Mouse (Mus musculus): ENCODE data around the gene Actbl2. TPM values are rescaled to one million over a fixed set of nuclear protein-coding genes. Genes with fewer than 3 reads are reported as not detected.
A peak's percentile ranks its signal among the peaks of the same experiment; 100 is the strongest.

Actbl2 gene
- polyA plus RNA-seq (2015; fragmentation: Nextera tagmentation; extraction: Ambion mirVana): not detected in 2 replicates

- no peaks in the 10 kb centered on the region for H3K27me3 ChIP-seq (replicated peaks; ENCODE audit: control insufficient read depth, insufficient read depth, low read length)
- ATAC-seq: no peak
Observed at GRCm38 (mm10) chr13:111254713-111255112, at the start of gene Actbl2. Gene Actbl2 (plus strand): TSS chr13:111255013.

GRCm38 (mm10) chr13:111210649-111211378 lies 44.0 kb upstream of the Actbl2 start:
- ATAC-seq: no peak
- Histone ChIP-seq H3K36me3 (ENCODE audit: control insufficient read depth, insufficient read depth) (no peaks in the 10 kb centered on the region), H3K4me2 (ENCODE audit: low read length) (no peak overlapping the region), H3K9me3 (ENCODE audit: control insufficient read depth, low read length) (no peaks in the 10 kb centered on the region), H3K27ac (ENCODE audit: low read length) (no peak overlapping the region), H3K9ac (replicated peaks; ENCODE audit: low read depth, low read length) (no peak overlapping the region), H3K4me1 (replicated peaks; ENCODE audit: control insufficient read depth, insufficient read depth, low read length) (no peaks in the 10 kb centered on the region), H3K27me3 (replicated peaks; ENCODE audit: control insufficient read depth, insufficient read depth, low read length) (no peaks in the 10 kb centered on the region), H3K4me3 (replicated peaks; ENCODE audit: low read length) (no peak overlapping the region)
- 63% methylated on average over 8 of the region's 8 CpGs for WGBS

More at GRCm38 (mm10) chr13:111254713-111255112, at the start of gene Actbl2:
- 83% methylated on average over 5 of the region's 5 CpGs for WGBS
- H3K4me3 ChIP-seq (replicated peaks; ENCODE audit: low read length): no peak within 1 kb of the TSS
- H3K27ac ChIP-seq (ENCODE audit: low read length): no peak within 1 kb of the TSS
- no peak within 1 kb of the TSS for H3K4me2 ChIP-seq (ENCODE audit: low read length)
- H3K36me3 ChIP-seq (ENCODE audit: control insufficient read depth, insufficient read depth): no peaks in the 10 kb centered on the region
- no peak within 1 kb of the TSS for H3K9ac ChIP-seq (replicated peaks; ENCODE audit: low read depth, low read length)
- H3K4me1 ChIP-seq (replicated peaks; ENCODE audit: control insufficient read depth, insufficient read depth, low read length): no peaks in the 10 kb centered on the region
- no peaks in the 10 kb centered on the region for H3K9me3 ChIP-seq (ENCODE audit: control insufficient read depth, low read length)

- Histone ChIP-seq H3K27me3 (replicated peaks; ENCODE audit: control insufficient read depth, insufficient read depth, low read length) (no peaks in the 10 kb centered on the region), H3K9me3 (ENCODE audit: control insufficient read depth, low read length) (no peaks in the 10 kb centered on the region), H3K4me3 (replicated peaks; ENCODE audit: low read length) (no peak overlapping the region), H3K9ac (replicated peaks; ENCODE audit: low read depth, low read length) (no peak overlapping the region), H3K36me3 (ENCODE audit: control insufficient read depth, insufficient read depth) (no peaks in the 10 kb centered on the region), H3K27ac (ENCODE audit: low read length) (no peak overlapping the region), H3K4me1 (replicated peaks; ENCODE audit: control insufficient read depth, insufficient read depth, low read length) (peaks cover 6% of the 10 kb centered on the region; the same call in 1 of the 2 replicates), H3K4me2 (ENCODE audit: low read length) (no peak overlapping the region)
- no peak for ATAC-seq
- 37% methylated on average over 5 of the region's 5 CpGs for WGBS
Observed at GRCm38 (mm10) chr13:111228768-111229167, 26.0 kb upstream of the Actbl2 start.

- H3K36me3 ChIP-seq (ENCODE audit: control insufficient read depth, insufficient read depth): no peaks in the 10 kb centered on the region
- ATAC-seq: no peak
- no peak overlapping the region for H3K9ac ChIP-seq (replicated peaks; ENCODE audit: low read depth, low read length)
- 68% methylated on average over 6 of the region's 6 CpGs for WGBS
- H3K27me3 ChIP-seq (replicated peaks; ENCODE audit: control insufficient read depth, insufficient read depth, low read length): no peaks in the 10 kb centered on the region
- peaks cover 6% of the 10 kb centered on the region; the same call in 1 of the 2 replicates for H3K4me1 ChIP-seq (replicated peaks; ENCODE audit: control insufficient read depth, insufficient read depth, low read length)
- no peak overlapping the region for H3K4me3 ChIP-seq (replicated peaks; ENCODE audit: low read length)
- H3K9me3 ChIP-seq (ENCODE audit: control insufficient read depth, low read length): no peaks in the 10 kb centered on the region
- H3K4me2 ChIP-seq (ENCODE audit: low read length): no peak overlapping the region
- H3K27ac ChIP-seq (ENCODE audit: low read length): no peak overlapping the region
Observed at GRCm38 (mm10) chr13:111229541-111229940, 25.3 kb upstream of the Actbl2 start.

- H3K27ac ChIP-seq (ENCODE audit: low read length): no peak overlapping the region
- H3K9me3 ChIP-seq (ENCODE audit: control insufficient read depth, low read length): no peaks in the 10 kb centered on the region
- H3K36me3 ChIP-seq (ENCODE audit: control insufficient read depth, insufficient read depth): no peaks in the 10 kb centered on the region
- H3K4me2 ChIP-seq (ENCODE audit: low read length): no peak overlapping the region
- peak; percentile 69 for ATAC-seq
- peaks cover 17% of the 10 kb centered on the region for H3K4me1 ChIP-seq (replicated peaks; ENCODE audit: control insufficient read depth, insufficient read depth, low read length)
- no peaks in the 10 kb centered on the region for H3K27me3 ChIP-seq (replicated peaks; ENCODE audit: control insufficient read depth, insufficient read depth, low read length)
- H3K9ac ChIP-seq (replicated peaks; ENCODE audit: low read depth, low read length): no peak overlapping the region
- 35% methylated on average over 7 of the region's 7 CpGs for WGBS
- no peak overlapping the region for H3K4me3 ChIP-seq (replicated peaks; ENCODE audit: low read length)
Observed at GRCm38 (mm10) chr13:111232416-111232815, 22.4 kb upstream of the Actbl2 start.

- Histone ChIP-seq H3K4me3 (replicated peaks; ENCODE audit: low read length) (no peak overlapping the region), H3K9me3 (ENCODE audit: control insufficient read depth, low read length) (no peaks in the 10 kb centered on the region), H3K4me1 (replicated peaks; ENCODE audit: control insufficient read depth, insufficient read depth, low read length) (peaks cover 17% of the 10 kb centered on the region), H3K36me3 (ENCODE audit: control insufficient read depth, insufficient read depth) (no peaks in the 10 kb centered on the region), H3K9ac (replicated peaks; ENCODE audit: low read depth, low read length) (no peak overlapping the region), H3K4me2 (ENCODE audit: low read length) (no peak overlapping the region), H3K27ac (ENCODE audit: low read length) (no peak overlapping the region), H3K27me3 (replicated peaks; ENCODE audit: control insufficient read depth, insufficient read depth, low read length) (no peaks in the 10 kb centered on the region)
- no peak for ATAC-seq
- WGBS: 75% methylated on average over 5 of the region's 5 CpGs
Observed at GRCm38 (mm10) chr13:111233356-111233755, 21.5 kb upstream of the Actbl2 start.

GRCm38 (mm10) chr13:111234573-111234972 lies 20.2 kb upstream of the Actbl2 start:
- Histone ChIP-seq H3K27me3 (replicated peaks; ENCODE audit: control insufficient read depth, insufficient read depth, low read length) (no peaks in the 10 kb centered on the region), H3K36me3 (ENCODE audit: control insufficient read depth, insufficient read depth) (no peaks in the 10 kb centered on the region), H3K4me2 (ENCODE audit: low read length) (no peak overlapping the region), H3K4me1 (replicated peaks; ENCODE audit: control insufficient read depth, insufficient read depth, low read length) (peaks cover 17% of the 10 kb centered on the region), H3K9me3 (ENCODE audit: control insufficient read depth, low read length) (no peaks in the 10 kb centered on the region), H3K9ac (replicated peaks; ENCODE audit: low read depth, low read length) (no peak overlapping the region), H3K4me3 (replicated peaks; ENCODE audit: low read length) (no peak overlapping the region), H3K27ac (ENCODE audit: low read length) (no peak overlapping the region)
- ATAC-seq: no peak
- WGBS: 84% methylated on average over 3 of the region's 3 CpGs

- H3K27me3 ChIP-seq (replicated peaks; ENCODE audit: control insufficient read depth, insufficient read depth, low read length): no peaks in the 10 kb centered on the region
- H3K27ac ChIP-seq (ENCODE audit: low read length): no peak overlapping the region; the same call in 1 of the 2 replicates
- H3K4me3 ChIP-seq (replicated peaks; ENCODE audit: low read length): no peak overlapping the region
- WGBS: 30% methylated on average over 6 of the region's 6 CpGs
- peak; percentile 66 for ATAC-seq
- peaks cover 17% of the 10 kb centered on the region for H3K4me1 ChIP-seq (replicated peaks; ENCODE audit: control insufficient read depth, insufficient read depth, low read length)
- no peaks in the 10 kb centered on the region for H3K36me3 ChIP-seq (ENCODE audit: control insufficient read depth, insufficient read depth)
- H3K9ac ChIP-seq (replicated peaks; ENCODE audit: low read depth, low read length): no peak overlapping the region
- H3K4me2 ChIP-seq (ENCODE audit: low read length): no peak overlapping the region
- H3K9me3 ChIP-seq (ENCODE audit: control insufficient read depth, low read length): peaks cover 2% of the 10 kb centered on the region; the same call in 1 of the 2 replicates
Observed at GRCm38 (mm10) chr13:111235719-111236166, 19.1 kb upstream of the Actbl2 start.

- H3K36me3 ChIP-seq (ENCODE audit: control insufficient read depth, insufficient read depth): no peaks in the 10 kb centered on the region
- no peak overlapping the region for H3K4me3 ChIP-seq (replicated peaks; ENCODE audit: low read length)
- no peak overlapping the region for H3K27ac ChIP-seq (ENCODE audit: low read length)
- H3K4me2 ChIP-seq (ENCODE audit: low read length): no peak overlapping the region
- WGBS: 94% methylated on average over 9 of the region's 9 CpGs
- H3K27me3 ChIP-seq (replicated peaks; ENCODE audit: control insufficient read depth, insufficient read depth, low read length): no peaks in the 10 kb centered on the region
- no peak overlapping the region for H3K9ac ChIP-seq (replicated peaks; ENCODE audit: low read depth, low read length)
- H3K4me1 ChIP-seq (replicated peaks; ENCODE audit: control insufficient read depth, insufficient read depth, low read length): peaks cover 17% of the 10 kb centered on the region
- ATAC-seq: no peak
- peaks cover 2% of the 10 kb centered on the region; the same call in 1 of the 2 replicates for H3K9me3 ChIP-seq (ENCODE audit: control insufficient read depth, low read length)
Observed at GRCm38 (mm10) chr13:111236461-111236864, 18.4 kb upstream of the Actbl2 start.

All from forebrain, embryonic 16.5 days (tissue).